In genomic region chr15:95075356-95075755, GRCm38 (mm10) we compare ENCODE assay signal across 12 mouse cellular contexts.
DNase-seq lines count a peak whose midpoint lies in the region; ATAC-seq and TF ChIP-seq lines count a peak whose summit lies in the region.
"Had no signal": no experiment of that assay in that cellular context is flagged by ENCODE, and none has a peak within 500 bp of the region (broad histone marks: within the 10 kb centered on the region; RNA-seq: fewer than 3 reads in every experiment).

No protein-coding gene starts in this region.

- WGBS in forebrain, embryonic 15.5 days: 69% methylated on average over 12 of the region's 12 CpGs
- 79% methylated on average over 12 of the region's 12 CpGs for WGBS in forebrain, embryonic 13.5 days
- WGBS in midbrain, postnatal 0 days: 44% methylated on average over 12 of the region's 12 CpGs
- WGBS in kidney, embryonic 14.5 days: 90% methylated on average over 12 of the region's 12 CpGs
- WGBS in lung, postnatal 0 days: 85% methylated on average over 12 of the region's 12 CpGs

- DNase-seq in brain, embryonic 18.5 days (ENCODE audit: low read depth, low spot score): peak; percentile 37
- DNase-seq in layer of hippocampus, adult 9-11 months: peak; percentile 74
- peak; percentile 53 for DNase-seq in midbrain, postnatal 0 days (ENCODE audit: low spot score)
- DNase-seq in lung, postnatal 0 days (ENCODE audit: low spot score): no peak
- DNase-seq: adrenal gland, postnatal 36 days; lung, adult 18-20 months had no signal

- no peak for TF ChIP-seq EP300 in lung, postnatal 0 days (IDR thresholded peaks at IDR 0.05)

- H3K4me2 ChIP-seq in forebrain, embryonic 15.5 days (replicated peaks): no peak overlapping the region
- no peak overlapping the region for H3K4me2 ChIP-seq in forebrain, embryonic 13.5 days
- no peak overlapping the region for H3K4me2 ChIP-seq in midbrain, postnatal 0 days (ENCODE audit: low read depth, low read length, poor library complexity, severe bottlenecking)
- no peak overlapping the region for H3K4me2 ChIP-seq in kidney, embryonic 14.5 days (replicated peaks; ENCODE audit: low read depth, low read length)
- no peak overlapping the region for H3K4me2 ChIP-seq in lung, postnatal 0 days (replicated peaks; ENCODE audit: low read depth, low read length)
- H3K4me2 ChIP-seq: intestine, embryonic 15.5 days had no signal

- no peaks in the 10 kb centered on the region for H3K36me3 ChIP-seq in forebrain, embryonic 15.5 days
- no peaks in the 10 kb centered on the region for H3K36me3 ChIP-seq in forebrain, embryonic 13.5 days (ENCODE audit: poor library complexity, severe bottlenecking)
- H3K36me3 ChIP-seq in midbrain, postnatal 0 days (ENCODE audit: insufficient read depth, low read length): no peaks in the 10 kb centered on the region
- no peaks in the 10 kb centered on the region for H3K36me3 ChIP-seq in kidney, embryonic 14.5 days (ENCODE audit: control insufficient read depth, insufficient read depth, low read length)
- H3K36me3 ChIP-seq in lung, postnatal 0 days (ENCODE audit: insufficient read depth, low read length): no peaks in the 10 kb centered on the region
- H3K36me3 ChIP-seq: intestine, embryonic 15.5 days; limb, embryonic 10.5 days had no signal

- peaks cover 6% of the 10 kb centered on the region for H3K4me1 ChIP-seq in forebrain, embryonic 15.5 days
- H3K4me1 ChIP-seq in forebrain, embryonic 13.5 days: no peaks in the 10 kb centered on the region
- H3K4me1 ChIP-seq in midbrain, postnatal 0 days (ENCODE audit: insufficient read depth, low read length): no peaks in the 10 kb centered on the region
- no peaks in the 10 kb centered on the region for H3K4me1 ChIP-seq in kidney, embryonic 14.5 days (ENCODE audit: control insufficient read depth, insufficient read depth, low read length)
- H3K4me1 ChIP-seq in lung, postnatal 0 days (ENCODE audit: insufficient read depth, low read depth, low read length): no peaks in the 10 kb centered on the region
- H3K4me1 ChIP-seq: intestine, embryonic 15.5 days; limb, embryonic 10.5 days had no signal

- no peak overlapping the region for H3K4me3 ChIP-seq in forebrain, embryonic 15.5 days
- no peak overlapping the region for H3K4me3 ChIP-seq in forebrain, embryonic 13.5 days
- no peak overlapping the region for H3K4me3 ChIP-seq in midbrain, postnatal 0 days (ENCODE audit: low read depth, low read length)
- H3K4me3 ChIP-seq in kidney, embryonic 14.5 days (ENCODE audit: low read length): no peak overlapping the region
- H3K4me3 ChIP-seq in lung, postnatal 0 days (ENCODE audit: low read depth, low read length): no peak overlapping the region
- H3K4me3 ChIP-seq: intestine, embryonic 15.5 days; limb, embryonic 10.5 days had no signal

- no peak for ATAC-seq in forebrain, embryonic 15.5 days (replicated peaks)
- no peak for ATAC-seq in forebrain, embryonic 13.5 days
- ATAC-seq in midbrain, postnatal 0 days (ENCODE audit: low FRiP score): no peak
- no peak for ATAC-seq in kidney, embryonic 14.5 days (ENCODE audit: low FRiP score, low TSS enrichment)
- ATAC-seq in megakaryocyte-erythroid progenitor cell, adult 5-6 weeks (replicated peaks; ENCODE audit: low FRiP score, low TSS enrichment, poor library complexity, severe bottlenecking): no peak
- no peak for ATAC-seq in lung, postnatal 0 days
- ATAC-seq: intestine, embryonic 15.5 days had no signal

- H3K9ac ChIP-seq in forebrain, embryonic 15.5 days (replicated peaks): no peak overlapping the region
- H3K9ac ChIP-seq in forebrain, embryonic 13.5 days: no peak overlapping the region
- no peak overlapping the region for H3K9ac ChIP-seq in midbrain, postnatal 0 days (replicated peaks; ENCODE audit: low read length, poor library complexity, severe bottlenecking)
- no peak overlapping the region for H3K9ac ChIP-seq in kidney, embryonic 14.5 days (ENCODE audit: low read depth, low read length)
- H3K9ac ChIP-seq in lung, postnatal 0 days (replicated peaks; ENCODE audit: low read depth): no peak overlapping the region
- H3K9ac ChIP-seq: intestine, embryonic 15.5 days had no signal

- H3K27ac ChIP-seq in forebrain, embryonic 15.5 days (replicated peaks): peak overlapping the region; percentile 39
- H3K27ac ChIP-seq in forebrain, embryonic 13.5 days: no peak overlapping the region; the same call in 1 of the 2 replicates
- H3K27ac ChIP-seq in midbrain, postnatal 0 days (ENCODE audit: low read depth, low read length): 0 out of 2 replicates have a peak overlapping the region, but pooled peaks have one; percentile 3
- no peak overlapping the region for H3K27ac ChIP-seq in kidney, embryonic 14.5 days (ENCODE audit: low read depth, low read length)
- H3K27ac ChIP-seq in lung, postnatal 0 days (ENCODE audit: low read length): no peak overlapping the region
- H3K27ac ChIP-seq: intestine, embryonic 15.5 days; limb, embryonic 10.5 days had no signal

- H3K9me3 ChIP-seq in forebrain, embryonic 15.5 days: no peaks in the 10 kb centered on the region
- H3K9me3 ChIP-seq in forebrain, embryonic 13.5 days (replicated peaks): no peaks in the 10 kb centered on the region
- no peaks in the 10 kb centered on the region for H3K9me3 ChIP-seq in midbrain, postnatal 0 days (ENCODE audit: low read length)
- peaks cover 4% of the 10 kb centered on the region; the same call in 1 of the 2 replicates for H3K9me3 ChIP-seq in kidney, embryonic 14.5 days (ENCODE audit: control insufficient read depth, low read length)
- no peaks in the 10 kb centered on the region for H3K9me3 ChIP-seq in lung, postnatal 0 days (ENCODE audit: low read length)
- H3K9me3 ChIP-seq: intestine, embryonic 15.5 days; limb, embryonic 10.5 days had no signal

- TF ChIP-seq CTCF in midbrain, postnatal 0 days (IDR thresholded peaks at IDR 0.05): no peak
- TF ChIP-seq CTCF in lung, postnatal 0 days (IDR thresholded peaks at IDR 0.05): no peak

- no peaks in the 10 kb centered on the region for H3K27me3 ChIP-seq in forebrain, embryonic 15.5 days
- H3K27me3 ChIP-seq in forebrain, embryonic 13.5 days: no peaks in the 10 kb centered on the region
- H3K27me3 ChIP-seq in midbrain, postnatal 0 days (ENCODE audit: insufficient read depth, low read length): no peaks in the 10 kb centered on the region
- no peaks in the 10 kb centered on the region for H3K27me3 ChIP-seq in kidney, embryonic 14.5 days (ENCODE audit: control insufficient read depth, insufficient read depth, low read length)
- no peaks in the 10 kb centered on the region for H3K27me3 ChIP-seq in lung, postnatal 0 days (replicated peaks; ENCODE audit: insufficient read depth, low read length)
- H3K27me3 ChIP-seq: intestine, embryonic 15.5 days had no signal

Comparison
In these comparisons a context has a peak if more than half of its experiments do, and no peak if none do; other contexts are left out.
1. H3K27ac ChIP-seq: peak in forebrain, embryonic 15.5 days (single experiment) and midbrain, postnatal 0 days (single experiment); none in forebrain, embryonic 13.5 days (single experiment), kidney, embryonic 14.5 days (single experiment) and lung, postnatal 0 days (single experiment).